Mouse (Mus musculus): Measurements from ENCODE around the gene Tle4.
"Not testable (repeated sequence)": the region's sequence is repeated elsewhere in the genome, so short reads cannot be mapped to it uniquely, and the experiment has no call there.

The Tle4 gene

DNA sequence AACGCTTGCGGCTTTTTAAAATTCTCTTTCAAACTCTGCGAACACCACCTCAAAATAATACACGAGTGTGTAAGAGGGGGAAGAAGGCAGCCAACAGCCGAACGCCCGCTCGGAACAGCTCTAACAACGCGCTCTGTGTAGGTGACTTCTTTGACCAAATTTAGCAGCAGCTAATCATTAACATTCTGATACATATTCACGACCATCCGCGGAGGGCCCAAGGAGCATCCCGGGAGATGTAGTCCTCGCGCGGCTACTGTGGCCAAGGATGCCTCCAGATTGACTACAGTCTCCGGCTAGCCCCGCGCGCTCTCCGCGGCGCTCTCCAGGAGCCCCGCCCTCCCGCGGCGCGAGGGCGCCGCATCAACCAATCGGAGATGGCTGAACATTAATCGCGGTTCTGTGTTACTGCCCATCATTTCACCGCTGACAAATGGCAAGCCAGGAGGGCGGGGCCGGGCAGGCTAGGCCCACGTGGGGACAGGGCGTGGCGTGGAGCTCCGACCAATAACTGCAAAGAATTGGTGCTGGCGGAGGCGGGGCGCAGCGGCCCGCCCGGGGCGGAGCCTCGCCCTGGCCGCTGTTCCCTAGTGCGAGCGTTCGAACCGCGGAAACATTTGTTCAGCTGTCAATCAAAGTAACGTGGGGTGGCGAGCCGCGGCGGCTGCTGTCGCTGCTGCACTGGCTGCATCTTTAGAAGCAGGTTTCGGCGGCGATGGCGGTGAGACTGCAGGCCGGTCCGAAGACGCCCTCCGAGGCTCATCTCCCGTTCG lies at the start of gene Tle4:
TSS of gene Tle4 (minus strand) at position 135 of the 773 bp plus-strand sequence.
- DNase-seq = peak; percentile 100

DNA sequence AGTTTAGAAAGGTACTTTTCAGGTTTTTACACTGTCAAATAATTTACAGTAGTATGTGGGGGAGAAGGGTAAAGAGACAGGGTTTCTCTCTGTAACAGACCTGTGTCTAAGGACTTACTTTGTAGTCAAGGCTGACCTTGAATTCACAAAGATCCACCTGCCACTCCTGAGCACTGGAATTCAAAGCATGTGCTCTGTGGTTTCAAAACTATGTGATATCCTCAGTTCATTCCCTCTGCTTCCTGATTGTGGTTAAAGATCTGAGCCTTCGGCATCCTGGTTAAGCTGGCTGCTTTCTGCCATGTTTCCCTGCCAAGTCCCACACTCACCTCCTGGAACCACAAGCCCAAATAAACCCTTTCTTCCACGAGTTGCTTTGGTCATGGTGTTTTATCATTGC lies 47.8 kb upstream of the Tle4 start:
- no peak for DNase-seq

DNA sequence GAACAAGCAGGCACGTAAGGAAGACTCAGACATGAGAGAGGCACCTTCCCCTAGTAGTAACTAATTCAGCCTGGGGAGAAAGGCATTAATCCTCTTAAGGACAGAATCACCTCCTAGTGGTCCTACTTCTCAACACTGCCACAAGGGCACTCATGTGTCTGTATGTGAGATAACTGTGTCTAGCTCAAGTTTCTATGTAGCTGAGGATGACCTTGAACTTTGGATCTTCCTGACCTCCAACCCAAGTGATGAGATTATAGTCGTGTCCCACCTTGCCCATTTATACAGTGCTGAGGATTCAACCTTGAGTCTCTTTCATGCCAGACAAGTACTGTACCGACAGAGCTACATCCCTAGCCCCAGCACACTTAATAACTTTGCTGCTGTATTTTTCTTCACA lies 46.9 kb upstream of the Tle4 start:
- no peak for DNase-seq

DNA sequence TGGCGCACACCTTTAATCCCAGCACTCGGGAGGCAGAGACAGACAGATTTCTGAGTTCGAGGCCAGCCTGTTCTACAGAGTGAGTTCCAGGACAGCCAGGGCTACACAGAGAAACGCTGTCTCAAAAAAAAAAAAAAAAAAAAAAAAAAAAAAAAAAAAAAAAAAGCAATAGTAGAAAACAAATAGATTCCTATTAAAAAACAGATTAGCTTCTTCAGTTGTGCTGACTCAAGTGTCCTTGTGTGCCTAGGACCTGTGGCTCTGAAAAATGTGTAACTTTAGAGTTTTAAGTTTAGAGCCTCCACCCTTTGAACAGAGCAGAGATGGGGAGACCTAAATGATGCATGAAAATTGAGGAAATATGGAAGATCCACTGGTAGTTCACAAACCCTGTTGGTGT lies 45.2 kb upstream of the Tle4 start:
- not testable (repeated sequence) for DNase-seq

DNA sequence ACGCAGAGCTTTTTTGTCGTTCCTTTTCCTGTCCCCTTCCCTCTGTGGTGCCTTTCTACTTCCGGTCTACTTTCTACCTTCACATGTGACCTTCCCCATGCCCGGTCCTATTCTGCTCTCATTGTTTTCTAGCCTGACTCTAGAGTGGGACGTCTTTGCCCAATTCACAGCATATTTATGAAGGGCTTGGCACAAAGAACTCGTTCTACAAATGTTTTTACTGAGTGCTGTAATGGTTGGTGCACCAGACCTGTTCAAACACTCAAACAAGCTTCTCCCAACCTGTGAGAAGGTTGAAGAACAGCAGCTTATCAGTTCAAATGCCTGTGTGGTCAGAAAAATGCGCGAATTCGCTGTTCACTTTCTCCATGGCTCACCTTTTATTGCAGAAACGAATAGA lies 44.8 kb upstream of the Tle4 start:
- DNase-seq = no peak

DNA sequence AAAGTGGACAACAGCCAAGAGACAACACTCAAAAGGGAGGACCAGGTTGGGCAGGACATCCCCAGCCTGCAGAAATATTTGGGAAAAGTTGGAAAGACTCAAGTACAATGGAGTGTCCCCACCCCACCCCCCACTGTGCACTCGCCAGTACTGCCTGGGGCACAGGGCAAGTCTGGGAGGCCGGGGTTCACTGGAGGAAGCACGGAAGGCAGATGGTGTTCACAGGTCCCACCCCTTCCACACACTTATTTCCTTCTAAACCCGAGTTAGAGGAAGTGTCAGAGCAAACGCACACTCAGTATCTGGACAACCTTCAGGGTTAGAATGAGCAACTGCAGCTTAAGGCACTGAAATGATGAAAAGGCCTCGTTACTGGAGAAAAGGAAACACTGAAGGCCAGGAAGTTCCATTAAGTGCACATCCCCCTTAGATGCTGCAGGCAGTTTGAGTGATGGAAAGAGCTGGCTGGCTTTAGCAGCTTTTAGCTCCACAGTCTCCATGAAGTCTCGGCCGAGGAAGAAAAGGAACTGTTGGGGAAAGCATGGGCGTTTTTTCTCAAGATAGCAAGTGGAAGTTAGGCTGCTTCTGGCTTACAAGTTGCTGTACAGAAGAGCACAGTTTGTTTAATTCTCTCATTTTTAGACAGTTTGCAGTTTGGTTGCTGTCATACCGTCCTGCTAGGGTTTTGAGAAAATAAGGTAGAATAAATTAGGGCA lies 37.5 kb upstream of the Tle4 start:
- no peak for DNase-seq

DNA sequence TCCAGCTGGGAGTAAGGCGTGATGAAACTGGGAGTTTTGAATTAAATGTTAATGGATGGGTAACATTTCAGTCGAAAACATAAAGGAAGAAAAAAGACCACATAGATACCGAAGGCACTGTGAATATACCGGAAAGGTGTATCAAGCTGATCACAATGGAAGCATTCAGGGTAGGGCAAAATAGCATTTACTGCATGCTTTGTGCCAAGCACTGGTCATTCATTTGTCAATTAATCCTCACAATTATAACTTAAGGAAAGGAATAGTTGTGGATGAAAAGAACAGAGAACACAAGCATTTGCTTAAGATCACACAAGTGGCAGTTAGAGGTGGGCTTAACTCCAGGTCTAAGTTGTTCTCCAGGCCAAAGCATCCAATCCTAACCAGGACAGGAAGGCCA lies 25.5 kb upstream of the Tle4 start:
- no peak for DNase-seq

DNA sequence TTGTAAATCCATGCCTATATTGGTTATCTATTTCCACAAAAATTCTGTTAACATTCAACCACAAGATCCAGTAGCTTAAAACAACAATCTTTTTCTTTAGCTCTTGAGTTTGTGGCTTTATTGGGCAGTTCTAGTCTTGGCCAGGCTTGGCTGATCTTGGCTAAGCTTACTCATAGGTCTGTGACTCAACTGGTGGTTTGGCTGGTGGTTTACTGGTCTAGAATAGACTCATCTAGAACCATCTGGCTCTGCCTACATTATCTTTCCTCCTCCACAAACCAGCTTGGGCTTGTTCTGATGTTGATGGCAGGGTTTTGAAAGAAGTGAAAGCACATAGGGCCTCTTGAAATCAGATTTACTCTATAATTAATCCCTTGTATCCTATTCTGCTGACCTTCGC lies 22.7 kb upstream of the Tle4 start:
- no peak for DNase-seq

DNA sequence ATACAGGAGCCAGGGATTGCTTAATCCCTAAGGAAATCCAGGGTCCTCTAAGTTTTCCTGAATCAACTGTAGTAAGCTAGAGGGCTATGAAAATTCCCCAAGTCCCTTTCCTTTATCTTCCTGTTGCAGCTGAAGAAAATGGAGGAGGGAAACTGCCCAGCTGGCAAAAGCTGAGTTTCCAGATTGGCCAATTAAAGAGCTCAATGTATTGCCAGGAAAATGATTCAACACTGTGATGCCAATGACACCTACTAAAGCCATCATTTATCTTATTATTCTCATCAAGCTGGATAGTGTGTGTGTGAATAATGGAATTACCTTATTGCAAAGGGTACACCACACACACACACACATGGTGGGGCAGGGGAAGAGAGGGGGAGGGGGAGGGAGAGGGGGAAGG lies 22.0 kb upstream of the Tle4 start:
- DNase-seq = no peak

DNA sequence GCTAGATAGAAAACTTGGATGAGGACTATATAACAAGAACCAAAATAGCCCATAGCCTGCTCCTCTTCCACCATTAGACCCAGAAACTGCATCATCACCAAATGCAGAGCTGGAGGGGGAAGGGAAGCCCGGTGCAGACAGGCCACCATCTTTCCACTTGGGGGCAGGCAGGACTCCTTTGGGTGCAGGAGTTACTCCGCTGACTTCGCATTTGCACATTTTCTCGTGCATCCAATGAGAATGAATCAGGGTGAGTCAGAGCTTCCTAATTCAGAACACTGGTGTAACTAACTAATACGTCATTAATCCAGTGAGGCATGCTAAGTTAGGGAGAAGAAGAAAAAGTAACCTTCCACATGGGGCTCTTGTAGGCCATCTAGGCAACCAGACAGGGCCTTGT lies 17.0 kb upstream of the Tle4 start:
- no peak for DNase-seq

DNA sequence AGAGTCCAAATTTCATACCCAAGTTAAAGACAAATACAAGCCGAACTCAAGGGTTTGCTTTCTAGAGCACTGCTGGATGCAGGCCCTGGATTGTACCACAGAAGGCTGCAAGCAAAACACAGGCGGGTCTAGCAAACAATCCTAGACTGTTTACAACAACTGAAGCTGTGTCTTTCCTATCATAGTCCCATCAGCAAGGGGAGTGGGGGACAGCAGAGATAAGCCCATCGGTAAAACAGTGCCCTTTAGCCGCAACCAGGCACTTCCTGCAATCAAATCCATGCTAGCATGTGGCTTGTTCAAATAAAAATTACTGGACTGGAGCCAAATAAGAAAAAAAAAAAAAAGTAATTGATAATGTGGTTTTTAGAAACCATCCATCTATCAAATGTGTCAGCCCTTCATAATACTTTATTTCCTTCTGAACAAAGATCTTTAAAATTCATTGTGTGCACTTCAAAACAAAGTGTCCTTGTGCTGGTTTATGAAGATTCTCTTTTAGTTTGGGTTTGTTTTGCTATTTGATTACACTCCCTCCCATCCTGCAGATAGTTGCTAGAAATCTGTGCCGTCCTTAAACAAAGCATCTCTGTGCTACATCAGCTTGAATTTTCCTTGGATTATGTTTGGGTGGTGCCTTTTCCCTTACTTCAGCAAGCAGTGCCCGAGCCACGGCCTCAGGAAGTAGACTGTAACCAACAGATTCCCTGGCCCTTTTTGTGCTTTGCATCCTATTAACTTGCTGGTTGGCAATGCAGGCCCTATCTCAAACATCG lies 12.9 kb upstream of the Tle4 start:
- DNase-seq = no peak

DNA sequence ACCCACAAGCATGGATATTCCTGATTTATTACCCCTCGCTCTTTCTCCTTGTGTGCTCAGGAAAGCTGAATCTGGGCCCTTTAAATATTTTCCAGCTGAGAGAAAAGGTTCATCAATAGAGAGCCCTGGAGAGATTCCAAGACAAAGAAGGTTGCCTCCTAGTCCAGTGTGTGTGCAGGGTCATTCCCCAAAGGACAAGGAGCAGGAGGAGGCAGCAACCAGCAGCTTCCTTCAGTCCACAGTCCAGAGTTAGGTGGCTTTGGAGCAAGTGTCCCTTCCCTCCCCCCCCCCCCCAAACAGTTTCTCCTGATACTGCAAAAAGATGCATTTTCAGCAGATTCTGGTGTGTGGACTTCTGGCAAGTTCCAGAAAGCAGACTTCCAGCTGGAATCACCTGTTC lies 3.0 kb upstream of the Tle4 start:
- DNase-seq = no peak

DNA sequence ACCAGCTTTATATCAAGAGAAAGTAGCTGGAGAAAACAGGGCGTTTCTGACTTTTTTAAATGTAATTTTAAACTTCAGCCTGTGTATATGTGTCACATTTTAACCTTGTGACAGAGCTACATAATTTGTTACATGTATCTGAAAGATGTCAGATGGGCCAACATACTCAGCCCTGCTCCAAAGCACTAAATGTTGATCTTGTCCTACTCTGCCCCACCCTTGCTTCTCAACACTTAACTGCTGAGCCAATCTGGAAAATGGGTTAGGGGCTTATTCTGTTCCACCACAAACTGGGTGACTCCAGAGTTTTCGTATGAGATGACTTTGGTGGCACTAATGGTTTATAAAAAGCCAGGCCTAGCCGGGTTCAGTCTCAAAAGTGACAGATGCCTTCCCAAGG lies 2.5 kb upstream of the Tle4 start:
- DNase-seq = no peak

DNA sequence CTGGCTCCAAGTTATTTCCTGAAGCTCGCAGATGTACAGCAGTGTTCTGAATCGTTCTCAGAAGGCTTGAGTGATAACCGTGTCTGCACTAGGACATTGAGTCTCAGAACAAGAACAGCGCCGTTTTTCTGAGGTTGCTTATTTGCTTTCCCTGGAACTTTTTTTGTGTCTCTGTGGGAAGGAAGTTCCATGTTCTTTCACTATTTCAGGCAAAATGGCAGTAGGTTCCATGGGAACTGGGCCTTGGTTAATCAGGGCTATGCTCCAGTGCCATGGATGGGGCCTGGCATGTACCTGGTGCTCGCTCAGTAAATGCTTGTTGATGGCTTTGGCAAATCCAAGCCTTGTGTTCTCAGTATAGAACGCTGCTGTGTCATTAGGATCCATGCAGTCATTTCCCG lies 2.0 kb upstream of the Tle4 start:
- peak; percentile 19 for DNase-seq

DNA sequence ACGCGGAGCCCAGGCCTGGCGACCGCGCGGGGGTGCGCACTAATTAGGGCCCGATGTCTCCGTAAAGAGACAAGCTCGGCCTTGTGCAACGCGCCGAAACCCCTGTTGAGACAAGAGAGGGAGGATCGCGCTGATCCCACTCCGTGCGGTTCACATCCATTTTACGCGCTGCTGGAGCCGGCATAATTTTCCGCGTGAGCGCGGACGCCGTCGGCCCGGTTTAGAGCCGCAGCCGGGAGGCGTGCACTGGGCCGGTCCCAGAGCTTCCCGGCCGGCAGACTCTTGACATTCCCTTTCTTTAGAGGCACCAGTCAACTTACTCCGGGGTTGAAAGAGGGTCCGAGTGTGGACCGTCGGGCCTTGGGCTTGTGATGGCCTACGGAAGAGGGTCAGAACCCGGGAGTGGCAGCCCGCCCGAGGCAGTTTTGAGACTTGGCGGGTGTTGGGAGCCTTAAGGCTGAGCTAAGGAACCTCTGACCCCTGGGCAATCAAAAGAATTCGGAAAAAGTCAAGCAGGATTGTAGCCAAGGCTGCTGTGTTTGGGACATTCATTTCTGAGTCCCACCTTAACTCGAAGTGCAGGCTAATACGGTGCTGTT lies 938 bp upstream of the Tle4 start:
- DNase-seq = no peak

DNA sequence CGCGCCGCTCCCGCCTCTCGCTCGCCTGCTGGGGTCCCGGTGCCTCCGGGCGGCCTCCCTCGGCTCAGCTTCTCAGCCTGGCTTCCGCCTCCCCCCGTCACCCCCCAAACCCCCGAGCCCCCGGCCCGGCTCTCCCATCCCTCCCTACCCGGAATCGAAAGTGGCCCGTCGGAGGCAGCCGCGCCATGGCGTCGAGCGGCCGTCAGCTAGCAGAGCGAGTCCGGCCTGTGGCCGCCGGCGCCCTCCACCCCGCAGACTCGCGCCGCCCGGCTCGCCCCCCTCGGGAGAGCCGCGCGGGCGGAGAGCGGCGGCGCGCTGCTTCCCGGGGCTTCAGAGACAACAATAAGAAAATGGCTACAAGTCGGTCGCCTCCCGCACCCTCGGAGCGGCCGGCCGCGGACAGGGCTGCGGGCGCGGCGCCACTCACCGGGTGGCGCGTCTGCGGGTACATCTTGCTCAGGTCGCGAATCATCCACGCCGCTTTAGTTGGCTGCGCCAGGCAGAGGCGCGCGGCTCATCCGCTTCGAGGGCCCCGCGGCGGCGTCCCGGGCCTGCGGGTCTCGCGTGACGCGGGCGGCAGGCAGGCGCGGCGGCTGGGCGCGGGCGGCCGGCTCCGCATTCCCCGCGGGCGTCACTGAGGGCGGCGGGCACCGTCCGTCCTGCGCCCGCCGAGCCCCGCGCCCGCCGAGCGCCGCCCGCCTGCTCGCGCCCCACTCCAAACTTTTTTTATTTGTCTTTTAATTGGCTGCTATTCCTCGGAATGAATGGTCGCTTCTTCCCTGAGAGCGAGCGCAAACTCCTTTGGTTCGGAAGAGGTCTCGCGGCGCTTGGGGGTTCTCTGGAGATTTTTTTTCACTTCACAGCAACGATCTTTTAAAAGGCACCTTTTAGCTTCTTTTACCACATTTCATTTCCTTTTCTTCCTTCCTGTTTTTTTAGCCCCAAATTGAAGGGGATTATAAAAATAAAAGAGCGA lies 622 bp downstream of the Tle4 start:
- DNase-seq = peak; percentile 65

DNA sequence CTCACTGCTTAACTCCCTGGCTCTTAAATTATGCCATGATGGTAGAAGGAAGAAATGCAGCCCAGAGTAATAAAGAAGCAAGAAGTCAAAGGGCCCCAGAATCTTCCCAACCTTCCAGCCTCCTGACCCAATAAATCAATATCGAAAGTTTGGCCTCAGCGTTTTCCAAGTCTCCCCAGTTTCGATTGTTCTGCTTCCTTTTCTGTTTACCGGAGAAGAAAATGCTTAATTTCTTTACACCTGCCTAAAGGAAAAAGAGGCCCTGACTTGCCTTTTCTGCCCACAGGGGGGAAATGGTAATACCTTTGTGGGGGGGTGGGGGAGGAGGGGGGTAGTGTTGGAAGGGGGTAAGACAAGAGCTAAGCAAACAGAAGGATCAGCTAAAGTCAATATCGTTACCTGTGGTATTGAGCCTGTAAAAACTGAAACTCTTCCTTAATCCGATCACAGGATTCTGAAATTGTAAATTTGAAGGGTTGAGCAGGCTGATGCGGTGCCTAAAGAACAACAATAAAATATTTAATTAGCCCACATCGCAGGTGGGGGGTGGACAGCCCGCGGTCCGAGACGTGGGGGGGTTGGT lies 1.4 kb downstream of the Tle4 start:
- no peak for DNase-seq

DNA sequence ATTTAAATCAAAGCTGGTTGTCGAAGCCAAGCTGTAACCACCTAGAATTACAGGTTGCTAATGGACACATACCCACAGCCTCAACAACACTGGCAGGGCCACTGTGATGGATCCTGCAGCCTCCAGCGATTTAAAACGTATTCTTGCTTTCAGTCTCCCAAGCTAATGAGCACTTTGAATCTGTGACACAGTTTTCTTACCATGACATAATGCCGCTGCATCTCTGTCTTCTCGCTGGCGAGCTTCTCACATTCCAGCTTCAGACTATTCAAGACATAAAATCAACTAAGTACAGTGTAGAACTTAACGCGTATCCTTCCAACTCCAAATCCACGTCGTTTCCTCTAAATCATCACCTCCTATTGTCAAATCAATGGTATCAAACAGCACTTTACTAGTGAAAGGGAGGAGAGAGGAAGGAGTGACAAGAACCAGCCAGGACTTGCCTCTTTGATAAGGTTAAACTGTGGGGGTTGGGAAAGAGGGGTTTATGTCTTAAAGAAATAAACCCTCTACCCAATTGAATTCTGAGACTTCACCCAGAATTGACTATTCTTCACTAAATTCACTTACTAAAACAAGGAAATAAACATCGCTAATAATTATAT lies 2.4 kb downstream of the Tle4 start:
- DNase-seq = no peak

DNA sequence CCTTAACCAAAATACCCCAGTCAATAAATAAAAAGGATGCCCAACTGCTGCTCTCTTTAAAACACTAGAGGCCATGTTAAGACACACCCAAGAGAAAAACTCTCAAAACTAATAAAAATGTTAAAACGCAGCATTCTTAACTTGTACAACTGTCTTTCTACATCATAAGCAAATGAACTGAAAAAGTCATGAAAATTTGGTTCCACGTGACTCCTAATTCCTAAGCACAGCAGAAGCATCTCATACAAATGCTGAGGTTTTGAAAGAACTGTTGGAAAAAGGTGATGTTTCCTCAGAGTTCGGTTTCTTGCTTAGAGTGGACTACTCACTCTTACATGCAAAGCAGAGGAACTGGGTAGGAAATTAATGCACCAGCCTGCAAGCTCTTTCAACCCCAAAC lies 3.3 kb downstream of the Tle4 start:
- no peak for DNase-seq

DNA sequence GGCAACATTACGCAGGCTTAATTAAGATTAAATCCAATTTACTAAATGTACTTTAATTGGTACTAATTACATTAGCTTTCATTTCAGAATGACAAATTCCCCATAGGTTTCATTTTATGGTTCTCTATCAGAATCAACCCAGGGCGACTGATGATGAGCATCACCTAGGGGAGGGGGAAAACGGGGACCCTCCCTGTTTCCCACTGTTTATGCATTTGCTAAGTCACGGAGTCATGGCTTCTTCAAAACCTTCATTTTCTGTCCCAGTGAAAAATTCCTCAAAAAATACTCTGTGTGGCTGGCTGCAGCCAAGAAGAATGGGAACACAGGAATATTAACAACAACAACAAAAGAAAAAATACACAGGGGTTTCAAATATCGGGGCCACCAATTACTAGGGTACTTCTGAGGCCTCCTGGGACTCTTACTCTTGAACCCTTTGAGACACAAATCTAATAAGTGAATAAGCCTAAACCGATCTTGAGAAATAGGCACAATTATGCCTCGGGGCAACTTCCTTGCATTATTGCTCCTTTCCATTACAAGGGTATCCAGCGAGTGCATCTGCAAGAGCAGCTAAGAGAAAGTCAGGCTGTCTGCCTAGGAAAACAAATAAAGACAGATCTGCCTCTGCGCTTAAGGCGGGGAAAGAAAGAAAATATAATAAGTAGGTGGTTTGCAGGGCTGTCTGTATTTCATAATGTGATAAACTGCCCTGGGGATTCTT lies 5.9 kb downstream of the Tle4 start:
- DNase-seq = no peak

DNA sequence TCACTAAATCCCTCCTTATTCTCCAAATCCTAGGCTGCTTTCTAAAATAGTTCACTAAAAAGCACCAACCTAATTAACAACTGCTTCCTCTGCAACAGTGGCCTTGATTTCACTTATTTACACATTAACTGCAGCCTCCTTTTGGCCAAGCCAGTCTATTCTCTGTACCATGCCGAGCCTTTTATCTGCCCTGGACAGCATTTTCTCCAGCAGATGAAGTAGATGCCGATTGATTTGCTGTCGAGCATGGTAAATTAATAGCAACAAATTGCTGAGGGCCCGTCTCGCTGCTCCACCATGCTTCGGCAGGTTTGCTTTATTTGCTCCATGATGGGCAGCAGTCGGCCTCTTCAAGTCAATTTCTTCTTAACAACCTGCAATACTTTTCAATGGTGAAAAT lies 7.7 kb downstream of the Tle4 start:
- no peak for DNase-seq
